Mouse (Mus musculus): ENCODE results near the gene Pagr1b. TPM values are rescaled to one million over a fixed set of nuclear protein-coding genes. Genes with fewer than 3 reads are reported as not detected.

Pagr1b gene
- polyA plus RNA-seq, 1 experiment from 2014 or later = 0.45 TPM

GRCm38 (mm10) chr7:127026616-127026983, 10.3 kb upstream of the Pagr1b start:
- Histone ChIP-seq H3K4me1 (replicated peaks; ENCODE audit: control insufficient read depth, insufficient read depth, low read length) (peaks cover 33% of the 10 kb centered on the region), H3K4me2 (ENCODE audit: low read length) (peak overlapping the region; percentile 99), H3K4me3 (ENCODE audit: low read depth, low read length) (peak overlapping the region; percentile 91), H3K27ac (ENCODE audit: low read depth) (peak overlapping the region; percentile 98), H3K9me3 (ENCODE audit: control insufficient read depth, low read length) (no peaks in the 10 kb centered on the region), H3K27me3 (replicated peaks; ENCODE audit: control insufficient read depth, insufficient read depth, low read length) (no peaks in the 10 kb centered on the region), H3K36me3 (ENCODE audit: control insufficient read depth, insufficient read depth, low read length) (peaks cover 64% of the 10 kb centered on the region), H3K9ac (ENCODE audit: low read length) (peak overlapping the region; percentile 98)
- WGBS = 23% methylated on average over 3 of the region's 48 CpGs
- ATAC-seq (replicated peaks; ENCODE audit: low FRiP score, low TSS enrichment, low read depth) (no peak), DNase-seq (ENCODE audit: low spot score) (no peak)

- Histone ChIP-seq H3K4me2 (ENCODE audit: low read length) (peak overlapping the region; percentile 99), H3K27ac (ENCODE audit: low read depth) (peak overlapping the region; percentile 98), H3K9me3 (ENCODE audit: control insufficient read depth, low read length) (no peaks in the 10 kb centered on the region), H3K27me3 (replicated peaks; ENCODE audit: control insufficient read depth, insufficient read depth, low read length) (no peaks in the 10 kb centered on the region), H3K36me3 (ENCODE audit: control insufficient read depth, insufficient read depth, low read length) (peaks cover 60% of the 10 kb centered on the region), H3K4me3 (ENCODE audit: low read depth, low read length) (peak overlapping the region; percentile 91), H3K4me1 (replicated peaks; ENCODE audit: control insufficient read depth, insufficient read depth, low read length) (peaks cover 37% of the 10 kb centered on the region), H3K9ac (ENCODE audit: low read length) (peak overlapping the region; percentile 98)
- DNase-seq (ENCODE audit: low spot score) (peak; percentile 88), ATAC-seq (replicated peaks; ENCODE audit: low FRiP score, low TSS enrichment, low read depth) (peak; percentile 44)
- WGBS = under 1% methylated on average over 24 of the region's 48 CpGs
These were observed 9.9 kb upstream of the Pagr1b start for GRCm38 (mm10) chr7:127026161-127026600.

- under 1% methylated on average over 62 of the region's 65 CpGs for WGBS
These were observed 9.4 kb upstream of the Pagr1b start for GRCm38 (mm10) chr7:127025556-127026160.

GRCm38 (mm10) chr7:127024755-127025555, 8.7 kb upstream of the Pagr1b start:
- Histone ChIP-seq H3K27me3 (replicated peaks; ENCODE audit: control insufficient read depth, insufficient read depth, low read length) (no peaks in the 10 kb centered on the region), H3K4me2 (ENCODE audit: low read length) (peak overlapping the region; percentile 99), H3K27ac (ENCODE audit: low read depth) (peak overlapping the region; percentile 98), H3K9me3 (ENCODE audit: control insufficient read depth, low read length) (no peaks in the 10 kb centered on the region), H3K36me3 (ENCODE audit: control insufficient read depth, insufficient read depth, low read length) (peaks cover 47% of the 10 kb centered on the region), H3K9ac (ENCODE audit: low read length) (peak overlapping the region; percentile 98), H3K4me1 (replicated peaks; ENCODE audit: control insufficient read depth, insufficient read depth, low read length) (peaks cover 41% of the 10 kb centered on the region), H3K4me3 (ENCODE audit: low read depth, low read length) (peak overlapping the region; percentile 91)
- WGBS = 1% methylated on average over 30 of the region's 30 CpGs
- ATAC-seq (replicated peaks; ENCODE audit: low FRiP score, low TSS enrichment, low read depth) (peak; percentile 7; the same call in 1 of the 2 replicates), DNase-seq (ENCODE audit: low spot score) (peak; percentile 86)

More at GRCm38 (mm10) chr7:127025556-127026160, 9.4 kb upstream of the Pagr1b start:
- Histone ChIP-seq H3K27me3 (replicated peaks; ENCODE audit: control insufficient read depth, insufficient read depth, low read length) (no peaks in the 10 kb centered on the region), H3K4me1 (replicated peaks; ENCODE audit: control insufficient read depth, insufficient read depth, low read length) (peaks cover 37% of the 10 kb centered on the region), H3K4me2 (ENCODE audit: low read length) (peak overlapping the region; percentile 99), H3K9ac (ENCODE audit: low read length) (peak overlapping the region; percentile 98), H3K4me3 (ENCODE audit: low read depth, low read length) (peak overlapping the region; percentile 91), H3K9me3 (ENCODE audit: control insufficient read depth, low read length) (no peaks in the 10 kb centered on the region), H3K27ac (ENCODE audit: low read depth) (peak overlapping the region; percentile 98), H3K36me3 (ENCODE audit: control insufficient read depth, insufficient read depth, low read length) (peaks cover 54% of the 10 kb centered on the region)
- ATAC-seq (replicated peaks; ENCODE audit: low FRiP score, low TSS enrichment, low read depth) (no peak), DNase-seq (ENCODE audit: low spot score) (peak; percentile 78)

- peaks cover 39% of the 10 kb centered on the region for H3K36me3 ChIP-seq (ENCODE audit: control insufficient read depth, insufficient read depth, low read length)
- H3K4me1 ChIP-seq (replicated peaks; ENCODE audit: control insufficient read depth, insufficient read depth, low read length) = peaks cover 46% of the 10 kb centered on the region
- no peaks in the 10 kb centered on the region for H3K27me3 ChIP-seq (replicated peaks; ENCODE audit: control insufficient read depth, insufficient read depth, low read length)
- peak overlapping the region; percentile 99 for H3K4me2 ChIP-seq (ENCODE audit: low read length)
- H3K27ac ChIP-seq (ENCODE audit: low read depth) = peak overlapping the region; percentile 98
- H3K9ac ChIP-seq (ENCODE audit: low read length) = peak overlapping the region; percentile 98
- no peak for ATAC-seq (replicated peaks; ENCODE audit: low FRiP score, low TSS enrichment, low read depth)
- H3K9me3 ChIP-seq (ENCODE audit: control insufficient read depth, low read length) = no peaks in the 10 kb centered on the region
- 22% methylated on average over 19 of the region's 19 CpGs for WGBS
- H3K4me3 ChIP-seq (ENCODE audit: low read depth, low read length) = peak overlapping the region; percentile 91
- peak; percentile 53 for DNase-seq (ENCODE audit: low spot score)
These were observed 7.8 kb upstream of the Pagr1b start for GRCm38 (mm10) chr7:127023896-127024690.

- Histone ChIP-seq H3K36me3 (ENCODE audit: control insufficient read depth, insufficient read depth, low read length) (peaks cover 31% of the 10 kb centered on the region), H3K27me3 (replicated peaks; ENCODE audit: control insufficient read depth, insufficient read depth, low read length) (no peaks in the 10 kb centered on the region), H3K27ac (ENCODE audit: low read depth) (no peak overlapping the region), H3K9ac (ENCODE audit: low read length) (0 out of 2 replicates have a peak overlapping the region, but pooled peaks have one; percentile 13), H3K4me2 (ENCODE audit: low read length) (peak overlapping the region; percentile 99), H3K9me3 (ENCODE audit: control insufficient read depth, low read length) (no peaks in the 10 kb centered on the region), H3K4me3 (ENCODE audit: low read depth, low read length) (peak overlapping the region; percentile 91), H3K4me1 (replicated peaks; ENCODE audit: control insufficient read depth, insufficient read depth, low read length) (peaks cover 51% of the 10 kb centered on the region)
- DNase-seq (ENCODE audit: low spot score) = no peak
- ATAC-seq (replicated peaks; ENCODE audit: low FRiP score, low TSS enrichment, low read depth) = no peak
- WGBS = 71% methylated on average over 13 of the region's 13 CpGs
These were observed 7.0 kb upstream of the Pagr1b start for GRCm38 (mm10) chr7:127023272-127023691.

- ATAC-seq (replicated peaks; ENCODE audit: low FRiP score, low TSS enrichment, low read depth) = no peak
- Histone ChIP-seq H3K36me3 (ENCODE audit: control insufficient read depth, insufficient read depth, low read length) (peaks cover 27% of the 10 kb centered on the region), H3K4me1 (replicated peaks; ENCODE audit: control insufficient read depth, insufficient read depth, low read length) (peaks cover 51% of the 10 kb centered on the region), H3K27me3 (replicated peaks; ENCODE audit: control insufficient read depth, insufficient read depth, low read length) (no peaks in the 10 kb centered on the region), H3K4me3 (ENCODE audit: low read depth, low read length) (peak overlapping the region; percentile 91), H3K27ac (ENCODE audit: low read depth) (no peak overlapping the region), H3K9me3 (ENCODE audit: control insufficient read depth, low read length) (no peaks in the 10 kb centered on the region), H3K4me2 (ENCODE audit: low read length) (peak overlapping the region; percentile 99; the same call in 1 of the 2 replicates), H3K9ac (ENCODE audit: low read length) (0 out of 2 replicates have a peak overlapping the region, but pooled peaks have one; percentile 13)
- peak; percentile 50 for DNase-seq (ENCODE audit: low spot score)
- 70% methylated on average over 7 of the region's 7 CpGs for WGBS
These were observed 6.4 kb upstream of the Pagr1b start for GRCm38 (mm10) chr7:127022528-127023271.
